Mouse (Mus musculus) ES-Bruce4 (cell line): ENCODE measurements around the gene Pfkfb4.

ENCODE experiments used
- CTCF ChIP-seq: IDR thresholded peaks from one replicate; pipeline ENCODE4 v1.8.1; 2011; ENCODE audit warnings: low read depth, low read length
- EP300 ChIP-seq: IDR thresholded peaks from 2 replicates; pipeline ENCODE4 v1.6.1; 2011; ENCODE audit warnings: low read depth, low read length; ENCODE audit not compliant: insufficient read depth
- POLR2A ChIP-seq: IDR thresholded peaks from one replicate; pipeline ENCODE4 v1.8.1; 2011; ENCODE audit warnings: low read length; ENCODE audit not compliant: insufficient read depth

- TF ChIP-seq CTCF (no peak), POLR2A (no peak), EP300 (no peak)
Observed at GRCm38 (mm10) chr9:108964338-108964737, 27.2 kb upstream of the Pfkfb4 start.
